Mouse (Mus musculus): Measurements from ENCODE around the gene Tmem131l.

DNA sequence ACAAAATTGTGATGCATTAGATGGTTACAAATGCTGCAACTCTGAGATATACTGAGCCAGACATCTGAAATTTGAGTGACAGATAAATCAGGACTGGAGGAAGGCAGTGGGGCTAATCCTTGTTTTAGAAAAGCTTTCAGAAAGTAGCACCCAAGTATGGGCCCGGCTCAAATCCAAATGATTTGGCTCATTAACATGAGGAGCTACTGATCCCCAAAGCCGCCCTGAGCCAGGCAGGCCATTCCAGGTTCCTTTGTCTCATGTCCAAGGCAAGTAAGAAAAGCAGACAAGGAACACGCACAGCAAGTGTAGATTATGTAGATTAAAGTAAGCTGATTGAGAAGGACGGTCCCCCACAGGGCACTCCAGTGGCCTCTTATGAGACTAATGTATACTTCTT is 57.2 kb downstream of the Tmem131l start:
- TF ChIP-seq CTCF (IDR thresholded peaks at IDR 0.05; ENCODE audit: borderline replicate concordance, insufficient read depth, low read depth, low read length) (no peak), POLR2A (IDR thresholded peaks at IDR 0.05; ENCODE audit: borderline replicate concordance, insufficient read depth, low read length) (no peak)

Data from cerebellum, adult 2 months (tissue).